Comparison of ENCODE assay signal across 24 mouse cellular contexts in genomic region chr3:37632246-37632645, GRCm38 (mm10). TPM values are rescaled to one million over a fixed set of nuclear protein-coding genes. Genes with fewer than 3 reads are reported as not detected.
DNase-seq lines count a peak whose midpoint lies in the region; ATAC-seq lines count a peak whose summit lies in the region.
"Had no signal": no experiment of that assay in that cellular context is flagged by ENCODE, and none has a peak within 500 bp of the region (broad histone marks: within the 10 kb centered on the region; RNA-seq: fewer than 3 reads in every experiment).

No protein-coding gene starts in this region.

- ATAC-seq in megakaryocyte progenitor cell, adult 5-6 weeks (replicated peaks; ENCODE audit: poor library complexity), result 0 out of 2 replicates have a peak, but pooled peaks have one; percentile 11
- ATAC-seq in erythroid progenitor cell, adult 5-6 weeks (replicated peaks; ENCODE audit: low FRiP score, poor library complexity, severe bottlenecking), result no peak
- ATAC-seq: CD4-positive, CD25-positive, alpha-beta regulatory T cell, adult 4 months; forebrain, embryonic 14.5 days; forebrain, postnatal 0 days; hindbrain, postnatal 0 days had no signal

- DNase-seq in kidney, postnatal 14 days, result peak; percentile 34
- DNase-seq in kidney, adult 18-20 months, result no peak
- DNase-seq in testis, postnatal 10 days (ENCODE audit: low spot score), result peak; percentile 22
- no peak for DNase-seq in testis, postnatal 14 days (ENCODE audit: low spot score)
- peak; percentile 76 for DNase-seq in adipocyte (ENCODE audit: low spot score)
- no peak for DNase-seq in urinary bladder, postnatal 25 days (ENCODE audit: low spot score)
- DNase-seq: adrenal gland, adult 2 months; adrenal gland, postnatal 14 days; cerebellum, adult 11 months; cerebellum, adult 2 months; cerebellum, adult 9-11 months; cerebellum, postnatal 25 days; forebrain, postnatal 0 days; gastrocnemius, adult 2 months; gastrocnemius, postnatal 14 days; heart, adult 18-20 months; heart, postnatal 14 days; heart, postnatal 4 days had no signal

RNA-seq across cellular contexts. Expression of gene Spry1, which starts 7.5 kb away (rescaled TPM):
- 4.0 TPM in 2 replicates for total RNA-seq in megakaryocyte progenitor cell, adult 5-6 weeks (2015)
- total RNA-seq in megakaryocyte progenitor cell, adult 5-6 weeks (2017), result 1.3 and 2.7 TPM in 2 replicates
- total RNA-seq in erythroid progenitor cell, adult 5-6 weeks (2015; ENCODE audit: low replicate concordance), result 1.1 and 2.1 TPM in 2 replicates
- not detected in 2 replicates for total RNA-seq in erythroid progenitor cell, adult 5-6 weeks (2017; ENCODE audit: low replicate concordance)
- total RNA-seq: MEL had no signal

Comparison
In these comparisons a context has a peak if more than half of its experiments do, and no peak if none do; other contexts are left out.
1. DNase-seq: peak in kidney, postnatal 14 days (single experiment), testis, postnatal 10 days (single experiment) and adipocyte (single experiment); none in kidney, adult 18-20 months (single experiment), testis, postnatal 14 days (single experiment) and urinary bladder, postnatal 25 days (single experiment).